Mouse (Mus musculus) intestine, postnatal 0 days (tissue): ENCODE measurements around the gene Ube2e1. TPM values are rescaled to one million over a fixed set of nuclear protein-coding genes. Genes with fewer than 3 reads are reported as not detected.
"Not testable (repeated sequence)": the region's sequence is repeated elsewhere in the genome, so short reads cannot be mapped to it uniquely, and the experiment has no call there.

Source experiments
- ATAC-seq: fragments of 200-750 bp; cut with Nextera tagmentation; 2 replicates; pipeline ENCODE4 v1.8.0; 2017; ENCODE audit warnings: mild to moderate bottlenecking, moderate TSS enrichment, moderate library complexity
- H3K27ac ChIP-seq: fragments of 300-500 bp; sonication (generic); 2 replicates; pipeline ENCODE4 v1.5.1; 2014; ENCODE audit warnings: mild to moderate bottlenecking, low read depth, low read length, moderate library complexity
- H3K27me3 ChIP-seq: fragments of 300-500 bp; sonication (generic); replicated peaks from 2 replicates; pipeline ENCODE4 v1.6.1; 2014; ENCODE audit warnings: low read length, mixed read lengths; ENCODE audit not compliant: control insufficient read depth, insufficient read depth
- H3K36me3 ChIP-seq: fragments of 300-500 bp; sonication (generic); 2 replicates; pipeline ENCODE4 v1.6.1; 2014; ENCODE audit warnings: mild to moderate bottlenecking, moderate library complexity; ENCODE audit not compliant: control insufficient read depth, insufficient read depth
- H3K4me1 ChIP-seq: fragments of 300-500 bp; sonication (generic); replicated peaks from 2 replicates; pipeline ENCODE4 v1.6.1; 2014; ENCODE audit warnings: antibody characterized with exemption, low read length, mixed read lengths; ENCODE audit not compliant: control insufficient read depth, insufficient read depth
- H3K4me2 ChIP-seq: fragments of 300-500 bp; sonication (generic); replicated peaks from 2 replicates; pipeline ENCODE4 v1.6.1; 2014; ENCODE audit warnings: low read depth, mild to moderate bottlenecking, moderate library complexity
- H3K4me3 ChIP-seq: fragments of 300-500 bp; sonication (generic); 2 replicates; pipeline ENCODE4 v1.5.1; 2014; ENCODE audit warnings: low read depth, low read length
- H3K9ac ChIP-seq: fragments of 300-500 bp; sonication (generic); 2 replicates; pipeline ENCODE4 v1.6.1; 2014; ENCODE audit warnings: mild to moderate bottlenecking, low read depth, low read length
- H3K9me3 ChIP-seq: fragments of 300-500 bp; sonication (generic); 2 replicates; pipeline ENCODE4 v1.6.1; 2016; ENCODE audit warnings: mixed run types; ENCODE audit not compliant: control insufficient read depth
- CTCF ChIP-seq: sonication (generic); IDR thresholded peaks from 2 replicates; pipeline ENCODE4 v1.5.1; 2016; ENCODE audit warnings: low read depth, mild to moderate bottlenecking, control low read depth, antibody characterized with exemption, moderate library complexity
- WGBS: fragments of 180-500 bp; shearing (Covaris S2); extraction: QIAGEN DNeasy Blood & Tissue Kit; methylation state at CpG from one replicate; pipeline ENCODE4 v1.1.7; 2014; 5-methylcytosine and 5-hydroxymethylcytosine counted together
- polyA plus RNA-seq: library from polyadenylated mRNA; unstranded; fragments of >200 nt; fragmentation: Nextera tagmentation; extraction: Ambion mirVana; gene quantifications from 2 replicates; pipeline ENCODE4 v1.2.1, GENCODE M21; 2015

Gene Ube2e1
- polyA plus RNA-seq, 1 experiment from 2014 or later = 72.3 TPM

GRCm38 (mm10) chr14:18270529-18271441 lies 60.9 kb downstream of the Ube2e1 start, which contains the start of the genes Nkiras1 and Rpl15:
TSS of gene Nkiras1 (plus strand) at chr14:18271136.
TSS of gene Rpl15 (minus strand) at chr14:18271391.
- under 1% methylated on average over 78 of the region's 78 CpGs for WGBS
- Histone ChIP-seq H3K27ac (peak within 1 kb of the TSS; percentile 83), H3K4me1 (no peaks in the 10 kb centered on the region), H3K4me3 (peak within 1 kb of the TSS; percentile 96), H3K27me3 (no peaks in the 10 kb centered on the region), H3K36me3 (peaks cover 14% of the 10 kb centered on the region; the same call in 1 of the 2 replicates), H3K4me2 (peak within 1 kb of the TSS; percentile 68), H3K9me3 (no peaks in the 10 kb centered on the region), H3K9ac (peak within 1 kb of the TSS; percentile 86)
- peak; percentile 41; the same call in 1 of the 2 replicates for TF ChIP-seq CTCF
- ATAC-seq = peak; percentile 100

GRCm38 (mm10) chr14:18269947-18270528 lies 61.6 kb downstream of the Ube2e1 start:
- H3K4me1 ChIP-seq, ATAC-seq, H3K9me3 ChIP-seq, H3K27me3 ChIP-seq: not testable (repeated sequence)
- Histone ChIP-seq H3K4me2 (peak overlapping the region; percentile 67), H3K36me3 (peaks cover 14% of the 10 kb centered on the region; the same call in 1 of the 2 replicates), H3K4me3 (peak overlapping the region; percentile 96), H3K9ac (peak overlapping the region; percentile 86), H3K27ac (peak overlapping the region; percentile 83)
- under 1% methylated on average over 18 of the region's 24 CpGs for WGBS

GRCm38 (mm10) chr14:18263427-18263826 lies 68.2 kb downstream of the Ube2e1 start:
- 55% methylated on average over 4 of the region's 4 CpGs for WGBS

GRCm38 (mm10) chr14:18261203-18261602 lies 70.5 kb downstream of the Ube2e1 start:
- no peak for ATAC-seq
- Histone ChIP-seq H3K9me3 (no peaks in the 10 kb centered on the region), H3K27me3 (no peaks in the 10 kb centered on the region), H3K4me3 (no peak overlapping the region), H3K9ac (no peak overlapping the region), H3K4me1 (no peaks in the 10 kb centered on the region), H3K36me3 (no peaks in the 10 kb centered on the region), H3K27ac (no peak overlapping the region), H3K4me2 (no peak overlapping the region)
- WGBS = 88% methylated on average over 3 of the region's 3 CpGs
- TF ChIP-seq CTCF = no peak

More at GRCm38 (mm10) chr14:18263427-18263826, 68.2 kb downstream of the Ube2e1 start:
- Histone ChIP-seq H3K27me3 (no peaks in the 10 kb centered on the region), H3K4me3 (no peak overlapping the region), H3K4me1 (no peaks in the 10 kb centered on the region), H3K9me3 (no peaks in the 10 kb centered on the region), H3K36me3 (peaks cover 11% of the 10 kb centered on the region; the same call in 1 of the 2 replicates), H3K9ac (no peak overlapping the region), H3K27ac (no peak overlapping the region), H3K4me2 (no peak overlapping the region)
- no peak for TF ChIP-seq CTCF
- ATAC-seq = no peak

- no peak for TF ChIP-seq CTCF
- no peak for ATAC-seq
- no peak overlapping the region for H3K27ac ChIP-seq
These were observed 89.0 kb downstream of the Ube2e1 start for GRCm38 (mm10) chr14:18242638-18243130.

GRCm38 (mm10) chr14:18241786-18242185 lies 89.9 kb downstream of the Ube2e1 start:
- 87% methylated on average over 4 of the region's 4 CpGs for WGBS
- Histone ChIP-seq H3K36me3 (no peaks in the 10 kb centered on the region), H3K4me2 (no peak overlapping the region), H3K9me3 (no peaks in the 10 kb centered on the region), H3K27ac (no peak overlapping the region), H3K4me3 (no peak overlapping the region), H3K27me3 (no peaks in the 10 kb centered on the region), H3K4me1 (no peaks in the 10 kb centered on the region), H3K9ac (no peak overlapping the region)
- no peak for ATAC-seq
- TF ChIP-seq CTCF = no peak

More at GRCm38 (mm10) chr14:18242638-18243130, 89.0 kb downstream of the Ube2e1 start:
- Histone ChIP-seq H3K4me1 (no peaks in the 10 kb centered on the region), H3K36me3 (no peaks in the 10 kb centered on the region), H3K4me2 (no peak overlapping the region), H3K9ac (no peak overlapping the region), H3K9me3 (no peaks in the 10 kb centered on the region), H3K4me3 (no peak overlapping the region), H3K27me3 (no peaks in the 10 kb centered on the region)
- WGBS = 84% methylated on average over 21 of the region's 21 CpGs
